1 mouse cellular context compared by ENCODE assay signal in the genomic region with DNA sequence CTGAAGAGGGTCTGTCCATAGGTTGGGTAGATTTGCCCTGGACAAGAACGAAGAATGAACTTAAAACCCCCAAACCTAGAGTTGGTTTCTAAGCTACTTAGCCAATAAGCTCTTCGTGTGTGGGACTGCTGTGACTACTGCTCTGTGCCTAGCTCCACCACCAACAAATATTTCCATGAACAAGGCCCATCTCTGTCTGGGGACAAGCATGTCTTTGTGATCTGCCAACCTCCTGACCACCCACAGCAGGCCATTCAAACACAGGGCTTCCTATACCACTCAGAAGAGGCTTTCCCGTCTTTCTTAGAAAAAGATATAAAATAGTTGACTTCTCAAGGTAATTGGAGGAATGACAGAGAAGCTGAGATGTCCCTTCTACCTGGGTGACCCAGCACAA.
TF ChIP-seq lines count a peak whose summit lies in the region.

No protein-coding gene starts in this region.

TF ChIP-seq in MEL, 35 proteins besides CTCF, POLR2A, EP300 and RAD21:
- no peak for TF ChIP-seq E2F4 (IDR thresholded peaks at IDR 0.05; ENCODE audit: borderline replicate concordance, low read depth, low read length)
- no peak for TF ChIP-seq GATA1 (IDR thresholded peaks at IDR 0.05; ENCODE audit: low read depth, low read length)
- TF ChIP-seq KAT2A (conservative IDR thresholded peaks at IDR 0.05; ENCODE audit: low read depth, low read length): no peak
- no peak for TF ChIP-seq MAX (IDR thresholded peaks at IDR 0.05; ENCODE audit: low read length)
- TF ChIP-seq MYB (IDR thresholded peaks at IDR 0.05; ENCODE audit: low read depth, low read length): no peak
- no peak for TF ChIP-seq NELFE (IDR thresholded peaks at IDR 0.05; ENCODE audit: low read depth, low read length)
- no peak for TF ChIP-seq USF2 (IDR thresholded peaks at IDR 0.05; ENCODE audit: borderline replicate concordance in 1 of 2, insufficient read depth in 1 of 2, low read depth in 1 of 2, low read length in 2 of 2)
- TF ChIP-seq MAZ (IDR thresholded peaks at IDR 0.05; ENCODE audit: low read depth, low read length): no peak
- TF ChIP-seq NRF1 (IDR thresholded peaks at IDR 0.05; ENCODE audit: insufficient read depth, low read depth, low read length, poor library complexity, severe bottlenecking): no peak
- no peak for TF ChIP-seq TCF12 (IDR thresholded peaks at IDR 0.05; ENCODE audit: low read depth, low read length)
- TF ChIP-seq POLR2AphosphoS5 (IDR thresholded peaks at IDR 0.05; ENCODE audit: borderline replicate concordance, low read depth, low read length): no peak
- TF ChIP-seq UBTF (IDR thresholded peaks at IDR 0.05; ENCODE audit: borderline replicate concordance, insufficient read depth, low read depth, low read length): no peak
- TF ChIP-seq HCFC1 (IDR thresholded peaks at IDR 0.05; ENCODE audit: low read depth, low read length): no peak
- no peak for TF ChIP-seq USF1 (IDR thresholded peaks at IDR 0.05; ENCODE audit: low read depth, low read length)
- TF ChIP-seq ZNF384 (IDR thresholded peaks at IDR 0.05; ENCODE audit: low read depth, low read length): no peak
- TF ChIP-seq MEF2A (IDR thresholded peaks at IDR 0.05; ENCODE audit: extremely low read depth, insufficient replicate concordance, low read depth, low read length, poor library complexity, severe bottlenecking): no peak
- no peak; the same call in 1 of the 2 replicates for TF ChIP-seq MYC (IDR thresholded peaks at IDR 0.05; ENCODE audit: low read depth, low read length)
- no peak for TF ChIP-seq SIN3A (IDR thresholded peaks at IDR 0.05; ENCODE audit: low read length)
- TF ChIP-seq MAFK (IDR thresholded peaks at IDR 0.05; ENCODE audit: borderline replicate concordance, low read depth, low read length): no peak
- TF ChIP-seq CHD2 (IDR thresholded peaks at IDR 0.05; ENCODE audit: low read length): no peak
